Mouse (Mus musculus) stomach, postnatal 0 days (tissue): ENCODE data around the gene Dnajc28. TPM values are rescaled to one million over a fixed set of nuclear protein-coding genes. Genes with fewer than 3 reads are reported as not detected.

Source experiments
- ATAC-seq: fragments of 200-750 bp; cut with Nextera tagmentation; 2 replicates; pipeline ENCODE4 v1.8.0; 2017; ENCODE audit not compliant: low FRiP score, low TSS enrichment
- DNase-seq: peaks from one replicate; pipeline ENCODE4 v3.0.0-alpha.2; 2016; ENCODE audit warnings: low spot score
- H3K27ac ChIP-seq: fragments of 300-500 bp; sonication (generic); replicated peaks from 2 replicates; pipeline ENCODE4 v1.5.1; 2014; ENCODE audit warnings: mild to moderate bottlenecking, control low read depth
- H3K27me3 ChIP-seq: fragments of 300-500 bp; sonication (generic); 2 replicates; pipeline ENCODE4 v1.6.1; 2014; ENCODE audit warnings: low read length; ENCODE audit not compliant: control insufficient read depth, insufficient read depth
- H3K36me3 ChIP-seq: fragments of 300-500 bp; sonication (generic); 2 replicates; pipeline ENCODE4 v1.6.1; 2014; ENCODE audit warnings: low read length, mixed read lengths; ENCODE audit not compliant: control insufficient read depth, insufficient read depth
- H3K4me1 ChIP-seq: fragments of 300-500 bp; sonication (generic); replicated peaks from 2 replicates; pipeline ENCODE4 v1.6.1; 2014; ENCODE audit warnings: antibody characterized with exemption; ENCODE audit not compliant: control insufficient read depth, insufficient read depth
- H3K4me2 ChIP-seq: fragments of 300-500 bp; sonication (generic); replicated peaks from 2 replicates; pipeline ENCODE4 v1.6.1; 2014; ENCODE audit warnings: low read depth, mild to moderate bottlenecking, control low read depth, moderate library complexity
- H3K4me3 ChIP-seq: fragments of 300-500 bp; sonication (generic); 2 replicates; pipeline ENCODE4 v1.5.1; 2014; ENCODE audit warnings: low read depth, low read length, control low read depth
- H3K9ac ChIP-seq: fragments of 300-500 bp; sonication (generic); 2 replicates; pipeline ENCODE4 v1.6.1; 2014; ENCODE audit warnings: mild to moderate bottlenecking, low read length, control low read depth, mixed read lengths
- H3K9me3 ChIP-seq: fragments of 300-500 bp; sonication (generic); 2 replicates; pipeline ENCODE4 v1.6.1; 2016; ENCODE audit warnings: low read length; ENCODE audit not compliant: control insufficient read depth
- CTCF ChIP-seq: IDR thresholded peaks from 2 replicates; pipeline ENCODE4 v1.5.1; 2016; ENCODE audit warnings: antibody characterized with exemption, low read depth, mild to moderate bottlenecking, moderate library complexity
- EP300 ChIP-seq: optimal IDR thresholded peaks from 2 replicates; pipeline ENCODE3; 2016; ENCODE audit warnings: antibody characterized with exemption
- WGBS: fragments of 180-500 bp; shearing (Covaris S2); extraction: QIAGEN DNeasy Blood & Tissue Kit; methylation state at CpG from one replicate; pipeline ENCODE4 v1.1.7; 2014; 5-methylcytosine and 5-hydroxymethylcytosine counted together
- polyA plus RNA-seq: library from polyadenylated mRNA; unstranded; fragments of >200 nt; fragmentation: Nextera tagmentation; extraction: Ambion mirVana; gene quantifications from 2 replicates; pipeline ENCODE4 v1.2.1, GENCODE M21; 2015

The Dnajc28 gene
- polyA plus RNA-seq, 1 experiment from 2014 or later, result 1.4 TPM

DNA sequence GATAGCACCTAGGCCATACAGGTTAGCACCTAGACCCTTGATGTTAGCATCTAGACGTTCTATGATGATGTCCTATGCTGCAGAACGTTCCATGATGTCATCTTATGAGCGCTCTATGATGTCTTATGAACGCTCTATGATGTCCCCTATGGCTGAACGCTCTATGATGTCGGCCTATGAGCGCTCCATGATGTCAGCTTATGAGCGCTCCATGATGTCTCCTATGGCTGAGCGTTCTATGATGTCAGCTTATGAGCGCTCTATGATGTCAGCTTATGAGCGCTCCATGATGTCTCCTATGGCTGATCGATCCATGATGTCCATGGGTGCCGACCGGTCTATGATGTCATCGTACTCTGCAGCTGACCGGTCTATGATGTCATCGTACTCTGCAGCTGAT lies 38.5 kb upstream of the Dnajc28 start:
- ATAC-seq, result peak; percentile 56
- Histone ChIP-seq H3K36me3 (peaks cover 63% of the 10 kb centered on the region), H3K27ac (no peak overlapping the region), H3K4me3 (no peak overlapping the region), H3K27me3 (no peaks in the 10 kb centered on the region), H3K9ac (no peak overlapping the region), H3K4me1 (no peaks in the 10 kb centered on the region), H3K9me3 (no peaks in the 10 kb centered on the region), H3K4me2 (no peak overlapping the region)
- 98% methylated on average over 17 of the region's 17 CpGs for WGBS
- no peak for TF ChIP-seq EP300
- TF ChIP-seq CTCF, result no peak
- no peak for DNase-seq

DNA sequence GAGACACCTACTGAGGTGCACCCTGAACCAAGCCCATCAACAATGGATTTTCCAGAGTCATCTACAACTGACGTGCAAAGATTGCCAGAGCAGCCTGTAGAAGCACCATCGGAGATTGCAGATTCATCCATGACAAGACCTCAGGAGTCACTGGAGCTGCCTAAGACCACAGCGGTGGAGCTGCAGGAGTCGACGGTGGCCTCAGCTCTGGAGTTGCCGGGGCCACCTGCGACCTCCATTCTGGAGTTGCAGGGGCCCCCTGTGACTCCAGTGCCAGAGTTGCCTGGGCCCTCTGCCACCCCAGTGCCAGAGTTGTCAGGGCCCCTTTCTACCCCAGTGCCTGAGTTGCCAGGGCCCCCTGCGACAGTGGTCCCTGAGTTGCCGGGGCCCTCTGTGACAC lies 36.5 kb upstream of the Dnajc28 start:
- Histone ChIP-seq H3K4me1 (no peaks in the 10 kb centered on the region), H3K9ac (no peak overlapping the region), H3K9me3 (no peaks in the 10 kb centered on the region), H3K27ac (no peak overlapping the region), H3K4me2 (no peak overlapping the region), H3K27me3 (no peaks in the 10 kb centered on the region), H3K4me3 (no peak overlapping the region), H3K36me3 (peaks cover 62% of the 10 kb centered on the region)
- TF ChIP-seq CTCF (no peak), EP300 (no peak)
- DNase-seq (no peak), ATAC-seq (no peak)
- WGBS, result 99% methylated on average over 9 of the region's 9 CpGs

GRCm38 (mm10) chr16:91652191-91652590 lies 33.4 kb upstream of the Dnajc28 start:
- no peak overlapping the region for H3K9ac ChIP-seq
- H3K4me3 ChIP-seq, result no peak overlapping the region
- TF ChIP-seq CTCF, result no peak
- TF ChIP-seq EP300, result no peak
- no peaks in the 10 kb centered on the region for H3K4me1 ChIP-seq
- ATAC-seq, result no peak
- H3K36me3 ChIP-seq, result peaks cover 34% of the 10 kb centered on the region
- no peak overlapping the region for H3K4me2 ChIP-seq
- DNase-seq, result no peak
- no peaks in the 10 kb centered on the region for H3K9me3 ChIP-seq
- H3K27ac ChIP-seq, result no peak overlapping the region
- WGBS, result 81% methylated on average over 3 of the region's 3 CpGs
- no peaks in the 10 kb centered on the region for H3K27me3 ChIP-seq

- no peak for TF ChIP-seq CTCF
- ATAC-seq, result no peak
- H3K4me2 ChIP-seq, result no peak overlapping the region
- H3K36me3 ChIP-seq, result peaks cover 11% of the 10 kb centered on the region
- H3K9ac ChIP-seq, result no peak overlapping the region
- no peak overlapping the region for H3K27ac ChIP-seq
- H3K4me1 ChIP-seq, result no peaks in the 10 kb centered on the region
- no peak for DNase-seq
- H3K27me3 ChIP-seq, result no peaks in the 10 kb centered on the region
- H3K9me3 ChIP-seq, result no peaks in the 10 kb centered on the region
- no peak overlapping the region for H3K4me3 ChIP-seq
Observed at GRCm38 (mm10) chr16:91649781-91650180, 31.0 kb upstream of the Dnajc28 start.

- TF ChIP-seq CTCF (no peak), EP300 (no peak)
- DNase-seq, result no peak
- no peaks in the 10 kb centered on the region for H3K27me3 ChIP-seq
- H3K27ac ChIP-seq, result no peak overlapping the region
- peak overlapping the region; percentile 46 for H3K4me2 ChIP-seq
- peaks cover 10% of the 10 kb centered on the region; the same call in 1 of the 2 replicates for H3K36me3 ChIP-seq
- no peak for ATAC-seq
- peak overlapping the region; percentile 30 for H3K4me3 ChIP-seq
- H3K9ac ChIP-seq, result 0 out of 2 replicates have a peak overlapping the region, but pooled peaks have one; percentile 27
- no peaks in the 10 kb centered on the region for H3K4me1 ChIP-seq
- WGBS, result 41% methylated on average over 3 of the region's 3 CpGs
- H3K9me3 ChIP-seq, result no peaks in the 10 kb centered on the region
Observed at GRCm38 (mm10) chr16:91649246-91649645, 30.4 kb upstream of the Dnajc28 start.

DNA sequence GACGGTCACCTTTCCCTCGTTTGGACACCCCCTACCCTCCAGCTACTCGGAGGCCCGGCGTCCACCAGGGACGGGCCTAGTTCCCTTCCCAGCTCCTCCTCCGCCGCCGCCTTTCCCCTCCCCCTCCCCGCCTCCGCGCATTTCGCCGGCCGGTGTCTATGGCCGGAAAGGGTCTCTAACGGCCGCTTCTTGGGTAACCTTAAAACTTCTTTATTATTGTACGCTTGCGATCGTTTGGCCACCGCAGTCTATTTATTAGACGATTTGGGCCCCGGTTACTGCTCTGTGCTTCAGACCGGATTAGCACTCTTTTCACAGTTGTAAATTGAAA lies 29.4 kb upstream of the Dnajc28 start:
- no peaks in the 10 kb centered on the region for H3K4me1 ChIP-seq
- under 1% methylated on average over 25 of the region's 25 CpGs for WGBS
- TF ChIP-seq CTCF, result no peak
- TF ChIP-seq EP300, result peak; percentile 10
- no peaks in the 10 kb centered on the region for H3K27me3 ChIP-seq
- DNase-seq (peak; percentile 84), ATAC-seq (peak; percentile 55)
- H3K36me3 ChIP-seq, result peaks cover 6% of the 10 kb centered on the region; the same call in 1 of the 2 replicates
- peak overlapping the region; percentile 100 for H3K27ac ChIP-seq
- no peaks in the 10 kb centered on the region for H3K9me3 ChIP-seq
- H3K4me2 ChIP-seq, result peak overlapping the region; percentile 66
- H3K9ac ChIP-seq, result peak overlapping the region; percentile 92
- H3K4me3 ChIP-seq, result peak overlapping the region; percentile 78
